Mouse (Mus musculus) mouse embryonic stem cell (cell line): ENCODE data around the gene Cep97.

Experiments used
- in situ Hi-C, 2 experiments: fragments of 300-500 bp; cut with MboI; formaldehyde crosslinking; loops; 1 replicate in 1 of 2; 3 replicates in 1 of 2; pipeline ENCODE4 v1.14.3; 2019 to 2020; ENCODE audit warnings: low sequenced_read_pairs in 2 of 2, low pct_unique_long_range_greater_than_20kb in 1 of 2, mixed read lengths in 1 of 2; ENCODE audit not compliant: unreplicated experiment in 1 of 2

The Cep97 gene

GRCm38 (mm10) chr16:55950462-55950861 lies 15.8 kb upstream of the Cep97 start:
- in situ Hi-C loops, result loop anchor here in 1 of 2 experiments (10.0 kb wide), 1 partner anchor 114 kb away; no protein-coding TSS in a partner anchor

DNA sequence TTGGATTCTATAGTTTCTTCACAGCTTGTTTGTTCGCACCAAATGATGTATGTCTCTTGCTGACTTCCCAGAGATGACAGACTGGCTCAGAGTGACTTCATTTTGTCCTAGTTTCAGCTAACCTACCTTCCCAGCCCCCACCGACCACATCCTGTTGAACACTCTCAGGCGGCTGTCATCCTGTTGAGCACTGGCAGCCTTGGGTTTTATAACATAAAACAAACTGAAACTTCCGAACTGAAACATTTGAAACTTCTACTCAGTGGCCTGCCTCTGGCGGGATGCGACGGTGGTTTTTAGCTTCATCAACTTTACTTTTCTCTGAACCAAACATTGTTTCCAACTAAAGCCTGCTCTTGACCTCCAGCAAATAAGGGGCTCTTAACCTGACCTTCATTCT lies 14.3 kb upstream of the Cep97 start:
- in situ Hi-C loops, result loop anchor here (10.0 to 25.0 kb wide), 2 partner anchors 186 to 938 kb away; partner anchors contain the start of gene Tmem45a (in 1 of the 2)

GRCm38 (mm10) chr16:55947876-55948410 lies 13.3 kb upstream of the Cep97 start:
- in situ Hi-C loops, result loop anchor here (10.0 to 25.0 kb wide), 2 partner anchors 187 to 939 kb away; partner anchors contain the start of gene Tmem45a (in 1 of the 2)

- in situ Hi-C loops, result loop anchor here (10.0 to 25.0 kb wide), 2 partner anchors 188 to 940 kb away; partner anchors contain the start of gene Tmem45a (in 1 of the 2)
Observed at GRCm38 (mm10) chr16:55947266-55947665, 12.6 kb upstream of the Cep97 start.

DNA sequence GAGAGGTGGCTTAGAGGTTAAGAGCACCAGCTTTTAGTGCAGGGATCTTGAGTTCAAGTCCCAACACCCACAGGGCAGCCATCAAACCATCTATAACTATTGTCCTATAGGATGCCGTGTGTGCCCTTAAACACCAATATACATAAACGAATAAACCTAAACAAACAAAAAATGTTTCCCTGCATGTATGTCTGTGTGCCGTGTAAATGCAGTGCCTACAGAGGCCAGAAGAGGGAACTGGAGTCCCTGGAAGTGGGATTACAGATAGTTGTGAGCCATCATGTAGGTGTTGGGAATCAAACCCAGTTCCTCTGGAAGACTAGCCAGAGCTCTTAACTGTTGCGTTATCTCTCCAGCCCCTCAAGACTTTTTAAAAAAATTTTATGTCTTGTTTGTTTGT lies 6.1 kb upstream of the Cep97 start:
- in situ Hi-C loops, result loop anchor here (10.0 to 25.0 kb wide), 2 partner anchors 194 to 947 kb away; partner anchors contain the start of gene Tmem45a (in 1 of the 2)

DNA sequence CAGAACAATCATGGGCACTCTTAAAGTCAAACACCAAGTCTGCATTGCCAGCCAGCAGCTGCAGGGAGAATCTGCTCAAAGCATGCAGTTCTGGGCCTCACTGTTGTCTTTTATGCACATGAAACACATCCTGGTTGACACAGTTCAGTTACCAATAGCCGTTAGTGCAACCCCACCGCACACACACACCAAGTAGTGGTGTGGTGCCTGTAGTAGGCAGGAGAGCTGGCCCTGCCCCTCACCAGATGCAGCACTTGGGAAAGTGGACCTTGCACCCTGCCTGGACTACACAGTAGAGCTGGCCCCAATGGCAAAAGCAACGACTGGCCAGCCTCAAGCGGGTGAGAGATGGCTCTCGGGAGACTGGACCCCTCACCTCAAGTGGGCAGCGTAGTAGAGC lies 5.0 kb upstream of the Cep97 start:
- in situ Hi-C loops, result loop anchor here (10.0 to 25.0 kb wide), 2 partner anchors 195 to 948 kb away; partner anchors contain the start of gene Tmem45a (in 1 of the 2)

DNA sequence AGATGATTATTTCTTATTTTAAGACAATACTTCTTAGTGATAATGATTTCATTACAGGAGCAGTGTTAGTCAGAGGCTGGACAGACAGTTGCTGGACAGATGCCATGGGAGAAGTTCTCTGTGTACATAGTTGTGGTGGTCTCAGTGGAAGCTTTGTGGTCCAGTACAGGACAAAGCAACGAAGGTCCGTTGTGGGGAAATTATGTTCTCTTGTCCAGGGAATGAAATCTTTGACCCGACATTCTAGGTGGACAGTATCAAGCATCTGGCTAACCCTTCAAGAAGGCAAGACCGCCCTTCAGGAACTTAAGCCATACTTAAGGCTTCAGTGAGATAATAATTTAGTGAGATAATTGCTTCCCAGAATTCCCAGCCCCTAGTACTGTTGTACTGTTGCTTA lies 4.1 kb upstream of the Cep97 start:
- in situ Hi-C loops, result loop anchor here in 1 of 2 experiments (25.0 kb wide), 1 partner anchor 949 kb away; the partner anchor contains the start of gene Tmem45a

DNA sequence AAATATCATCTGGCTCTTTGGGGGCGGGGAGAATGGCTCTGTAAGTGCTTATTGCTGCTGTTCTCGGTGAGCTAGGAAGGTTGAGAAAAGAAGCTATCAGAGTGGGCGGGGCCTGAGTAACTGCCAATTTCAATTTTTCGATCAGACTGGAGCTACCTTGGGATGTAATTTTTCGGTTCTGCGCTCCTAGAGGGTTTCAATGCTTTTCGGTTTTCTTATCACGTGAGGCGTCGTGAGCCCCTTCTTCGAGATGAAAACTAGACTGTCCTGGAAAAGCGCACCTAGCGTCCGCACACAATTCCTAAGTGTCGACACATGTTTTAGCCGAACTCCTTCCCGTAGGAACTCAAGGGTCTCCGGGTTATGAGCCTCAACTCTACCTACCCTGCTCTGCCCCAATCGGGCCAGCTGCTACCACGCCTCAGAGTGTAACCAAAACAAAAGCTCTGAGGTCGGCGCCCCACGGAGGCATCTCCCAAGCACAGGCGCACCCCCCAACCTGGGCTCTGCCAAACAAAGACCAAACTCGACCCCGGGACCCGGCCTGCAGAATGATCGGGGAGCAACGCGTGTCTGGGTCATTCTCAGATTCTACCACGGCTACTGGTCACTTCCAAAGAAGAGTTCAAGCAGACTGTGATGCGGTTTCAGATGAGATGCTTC lies 843 bp downstream of the Cep97 start:
- in situ Hi-C loops, result loop anchor here in 1 of 2 experiments (25.0 kb wide), 1 partner anchor 953 kb away; the partner anchor contains the start of gene Tmem45a

DNA sequence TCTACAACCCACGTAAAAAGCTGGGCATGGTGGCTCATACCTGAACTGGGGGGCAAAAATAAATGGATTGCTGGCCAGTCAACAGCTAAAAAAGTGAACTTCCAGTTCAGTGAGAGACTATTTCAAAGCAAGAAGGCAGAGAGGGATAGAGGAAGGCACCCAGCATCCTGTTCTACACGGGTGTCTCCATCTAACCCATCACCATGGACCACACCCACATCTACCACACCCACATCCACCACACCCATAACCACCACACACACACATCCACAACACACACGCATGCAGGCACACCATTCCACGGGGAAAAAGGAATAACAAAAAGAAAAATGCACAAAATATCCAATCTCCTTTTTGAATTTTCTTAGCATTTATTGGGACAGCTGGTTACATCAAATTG lies 10.6 kb downstream of the Cep97 start:
- in situ Hi-C loops, result no loop called here

GRCm38 (mm10) chr16:55922079-55922478 lies 12.6 kb downstream of the Cep97 start:
- in situ Hi-C loops, result no loop called here

- in situ Hi-C loops, result no loop called here
Observed at GRCm38 (mm10) chr16:55914716-55915115, 19.9 kb downstream of the Cep97 start.

- in situ Hi-C loops, result no loop called here
Observed at GRCm38 (mm10) chr16:55910208-55910793, 24.4 kb downstream of the Cep97 start.

DNA sequence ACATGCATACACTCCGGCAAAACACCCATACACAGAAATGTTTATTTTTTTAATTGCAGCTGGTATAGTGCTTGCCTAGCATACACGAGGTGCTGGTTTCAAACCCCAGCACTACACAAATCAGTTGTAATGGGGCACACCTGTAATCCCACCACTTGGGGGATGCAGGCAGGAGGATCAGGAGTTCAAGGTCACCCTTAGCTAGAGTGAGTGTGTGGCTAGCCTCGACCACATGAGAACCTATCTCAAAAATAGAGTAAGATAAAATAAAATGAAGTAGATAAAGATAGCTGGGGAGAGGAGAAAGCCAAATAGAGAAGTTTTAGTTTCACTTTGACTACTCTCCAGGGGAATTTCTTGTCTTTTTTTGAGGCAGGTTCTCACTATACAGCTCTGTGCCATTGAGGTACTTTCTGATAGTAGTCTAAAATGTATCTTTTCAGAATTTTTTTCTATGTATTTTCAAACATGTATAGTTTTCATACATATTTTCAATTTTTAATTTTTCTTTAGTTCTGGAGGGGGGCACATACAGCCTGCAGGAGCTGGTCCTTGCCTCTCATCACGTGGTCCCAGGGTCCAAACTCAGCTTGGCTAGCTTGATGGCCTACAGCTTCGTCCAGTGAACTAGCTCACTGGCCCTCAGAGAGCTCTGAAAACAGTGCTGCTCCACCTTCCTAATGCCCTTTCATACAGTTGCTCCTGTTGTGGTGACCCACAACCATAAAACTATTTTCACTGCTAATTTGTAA lies 27.6 kb downstream of the Cep97 start:
- in situ Hi-C loops, result no loop called here

- in situ Hi-C loops, result no loop called here
Observed at GRCm38 (mm10) chr16:55905370-55905769, 29.3 kb downstream of the Cep97 start.

GRCm38 (mm10) chr16:55901839-55902756 lies 32.6 kb downstream of the Cep97 start:
- in situ Hi-C loops, result no loop called here

- in situ Hi-C loops, result no loop called here
Observed at GRCm38 (mm10) chr16:55898385-55899002, 36.2 kb downstream of the Cep97 start.

DNA sequence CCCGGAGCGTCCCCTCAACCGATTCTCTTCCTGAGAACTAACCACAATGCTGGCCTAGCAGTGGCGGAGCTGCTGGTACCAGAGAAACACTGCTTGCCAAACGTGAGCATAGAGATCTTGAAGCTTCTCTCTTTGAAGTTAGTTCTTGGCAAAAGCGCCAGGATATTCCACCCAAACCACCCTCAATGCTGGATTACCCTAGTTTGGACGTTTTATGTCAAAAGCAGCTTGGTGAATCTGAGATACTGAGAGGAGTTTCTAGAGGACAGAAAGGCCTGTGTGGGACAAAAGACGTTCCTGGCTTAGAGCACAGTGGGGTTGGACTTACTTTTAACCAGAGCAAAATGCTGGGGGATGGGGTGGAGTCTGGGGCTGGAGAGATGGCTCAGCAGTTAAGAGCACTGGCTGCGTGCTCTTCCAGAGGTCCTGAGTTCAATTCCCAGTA lies 39.0 kb downstream of the Cep97 start:
- in situ Hi-C loops, result no loop called here
